Mouse (Mus musculus): Measurements from ENCODE around the gene Prkci. TPM values are rescaled to one million over a fixed set of nuclear protein-coding genes. Genes with fewer than 3 reads are reported as not detected.

Gene Prkci
- 57.2 TPM for polyA plus RNA-seq (2014; fragmentation: Illumina TruSeq; extraction: RNeasy Lipid Tissue Mini Kit (QIAGEN cat#74804); ENCODE audit: low replicate concordance)

GRCm38 (mm10) chr3:30995283-30995898 lies at the start of gene Prkci:
Prkci (plus strand) TSS chr3:30995747.

GRCm38 (mm10) chr3:30969104-30969581 lies 26.4 kb upstream of the Prkci start, which contains the start of gene Phc3:
Phc3 (minus strand) TSS chr3:30969415.

GRCm38 (mm10) chr3:31094531-31095178 lies 99.1 kb downstream of the Prkci start, which contains the start of gene Skil:
Skil (plus strand) TSS chr3:31095058.

Other genes with a start within 250 kb of the Prkci start
- gene Samd7, start 249.5 kb upstream of the Prkci start, polyA plus RNA-seq (2014; fragmentation: Illumina TruSeq; extraction: RNeasy Lipid Tissue Mini Kit (QIAGEN cat#74804); ENCODE audit: low replicate concordance): not detected
- 160 TPM for gene Sec62, start 202.9 kb upstream of the Prkci start, polyA plus RNA-seq (2014; fragmentation: Illumina TruSeq; extraction: RNeasy Lipid Tissue Mini Kit (QIAGEN cat#74804); ENCODE audit: low replicate concordance)
- 70.9 TPM for gene Gpr160, start 139.8 kb upstream of the Prkci start, polyA plus RNA-seq (2014; fragmentation: Illumina TruSeq; extraction: RNeasy Lipid Tissue Mini Kit (QIAGEN cat#74804); ENCODE audit: low replicate concordance)
- 26.4 TPM for gene Phc3, start 26.3 kb upstream of the Prkci start, polyA plus RNA-seq (2014; fragmentation: Illumina TruSeq; extraction: RNeasy Lipid Tissue Mini Kit (QIAGEN cat#74804); ENCODE audit: low replicate concordance)
- gene Skil, start 99.3 kb downstream of the Prkci start, polyA plus RNA-seq (2014; fragmentation: Illumina TruSeq; extraction: RNeasy Lipid Tissue Mini Kit (QIAGEN cat#74804); ENCODE audit: low replicate concordance): 101 TPM
- gene Cldn11, start 154.2 kb downstream of the Prkci start, polyA plus RNA-seq (2014; fragmentation: Illumina TruSeq; extraction: RNeasy Lipid Tissue Mini Kit (QIAGEN cat#74804); ENCODE audit: low replicate concordance): 0.30 TPM